Mouse (Mus musculus): ENCODE measurements at regions not wholly inside any gene's neighbourhood (a gene's known extent, or its start where the extent isn't known, plus 50 kb on each side); places are given as distances from the start of the nearest gene placed in this dataset.
A peak's percentile ranks its signal among the peaks of the same experiment; 100 is the strongest.

GRCm38 (mm10) chr10:105704472-105705235 is 130.4 kb upstream of the Tmtc2 start:
- DNase-seq (ENCODE audit: low spot score in 2 of 2): no peak

- DNase-seq (ENCODE audit: low spot score in 2 of 2): no peak
Measured at GRCm38 (mm10) chr10:105693131-105693530, 118.9 kb upstream of the Tmtc2 start.

- peak; percentile 9 to 25 for DNase-seq (ENCODE audit: low spot score in 2 of 2)
Measured at GRCm38 (mm10) chr10:105689388-105689787, 115.1 kb upstream of the Tmtc2 start.

DNA sequence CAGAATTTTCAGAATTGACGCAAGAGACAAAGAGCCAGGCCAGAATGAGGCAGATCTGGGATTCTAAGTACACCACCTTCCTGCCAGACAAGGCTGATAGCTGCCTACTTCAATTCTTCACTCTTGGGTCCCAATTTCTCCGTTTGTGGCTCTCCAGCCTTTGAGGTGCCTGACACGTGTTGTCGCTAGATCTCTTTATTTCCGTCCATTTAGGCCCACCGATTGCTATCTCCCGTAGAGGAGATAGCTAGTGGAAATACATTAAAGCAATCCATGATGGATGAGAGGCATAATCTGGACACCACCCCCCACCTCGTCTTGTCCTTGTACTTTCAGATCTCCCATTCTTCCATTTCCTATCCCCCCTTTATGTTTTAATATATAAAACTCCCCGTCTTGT is 114.6 kb upstream of the Tmtc2 start:
- DNase-seq (ENCODE audit: low spot score in 2 of 2): no peak

DNA sequence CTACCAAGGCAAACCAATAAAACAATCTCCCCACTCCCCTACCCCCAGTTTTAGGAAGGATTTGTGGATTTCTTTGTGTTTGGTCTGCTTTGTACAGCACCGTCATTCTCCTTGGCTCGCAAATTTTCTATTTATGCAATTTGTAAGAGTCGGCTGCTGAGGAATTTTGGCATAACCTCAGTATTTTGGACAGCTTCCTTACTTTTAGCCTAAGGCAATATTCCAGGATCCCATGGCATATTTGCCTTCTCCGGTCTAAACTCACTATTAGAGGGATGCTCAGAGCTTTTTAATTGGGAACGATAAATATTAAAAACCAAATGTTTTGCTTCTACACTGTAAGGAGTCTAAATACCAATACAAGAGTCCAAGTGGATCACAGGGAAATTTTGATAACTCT is 112.6 kb upstream of the Tmtc2 start:
- no peak for DNase-seq (ENCODE audit: low spot score in 2 of 2)

- DNase-seq (ENCODE audit: low spot score in 2 of 2): no peak
Measured at GRCm38 (mm10) chr10:105679598-105679997, 105.3 kb upstream of the Tmtc2 start.

- DNase-seq (ENCODE audit: low spot score in 2 of 2): no peak
Measured at GRCm38 (mm10) chr10:105666959-105667358, 92.7 kb upstream of the Tmtc2 start.

DNA sequence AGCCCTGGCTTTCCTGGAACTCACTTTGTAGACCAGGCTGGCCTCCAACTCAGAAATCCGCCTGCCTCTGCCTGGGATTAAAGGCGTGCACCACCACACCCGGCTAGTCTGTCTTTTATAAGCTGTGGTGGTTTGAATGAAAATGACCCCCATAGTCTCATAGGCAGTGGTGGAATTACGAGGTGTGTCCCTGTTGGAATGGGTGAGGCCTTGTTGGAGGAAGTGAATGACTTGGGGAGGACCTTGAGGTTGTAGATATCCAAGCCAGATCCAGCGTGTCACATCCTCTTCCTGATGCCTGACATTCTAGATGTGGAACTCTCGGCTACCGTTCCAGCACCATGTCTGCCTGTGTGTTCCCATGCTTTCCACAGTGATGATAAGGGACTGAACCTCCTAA is 86.5 kb upstream of the Tmtc2 start:
- DNase-seq (ENCODE audit: low spot score in 2 of 2): no peak

GRCm38 (mm10) chr10:105656788-105657187 is 82.5 kb upstream of the Tmtc2 start:
- no peak for DNase-seq (ENCODE audit: low spot score in 2 of 2)

GRCm38 (mm10) chr10:105652475-105652874 is 78.2 kb upstream of the Tmtc2 start:
- DNase-seq (ENCODE audit: low spot score in 2 of 2): no peak

GRCm38 (mm10) chr10:105639011-105639451 is 64.8 kb upstream of the Tmtc2 start:
- DNase-seq (ENCODE audit: low spot score in 2 of 2): peak; percentile 25 to 29

GRCm38 (mm10) chr10:105638500-105638899 is 64.2 kb upstream of the Tmtc2 start:
- DNase-seq (ENCODE audit: low spot score in 2 of 2): peak in 1 of 2 experiments; percentile 1

GRCm38 (mm10) chr10:105626842-105627241 is 52.6 kb upstream of the Tmtc2 start:
- DNase-seq (ENCODE audit: low spot score in 2 of 2): no peak

GRCm38 (mm10) chr10:105625324-105625950 is 51.2 kb upstream of the Tmtc2 start:
- no peak for DNase-seq (ENCODE audit: low spot score in 2 of 2)

Data from layer of hippocampus, adult 8-10 months (tissue).